9 mouse cellular contexts compared by ENCODE assay signal in the genomic region with DNA sequence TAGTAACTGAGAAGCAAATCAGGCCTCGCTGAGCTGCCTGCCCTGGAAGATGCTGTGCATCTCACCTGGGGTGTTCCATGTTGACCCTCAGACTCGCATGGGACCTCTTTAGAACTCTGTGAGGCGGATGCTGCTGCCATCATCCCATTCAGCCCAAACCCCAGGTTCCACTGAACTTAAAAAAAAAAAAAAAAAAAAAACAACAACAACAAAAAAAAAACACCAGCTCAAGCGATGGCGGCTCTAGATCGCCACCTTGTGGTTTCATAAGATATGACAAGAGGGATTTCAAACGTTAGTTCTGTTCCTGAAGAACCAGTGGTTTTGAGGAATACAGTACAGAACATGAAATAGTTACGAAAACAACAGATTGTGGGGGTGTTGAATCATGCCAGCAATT. TPM values are rescaled to one million over a fixed set of nuclear protein-coding genes. Genes with fewer than 3 reads are reported as not detected.
DNase-seq lines count a peak whose midpoint lies in the region; ATAC-seq lines count a peak whose summit lies in the region.
"Had no signal": no experiment of that assay in that cellular context is flagged by ENCODE, and none has a peak within 500 bp of the region (broad histone marks: within the 10 kb centered on the region; RNA-seq: fewer than 3 reads in every experiment).

No protein-coding gene starts in this region.

- DNase-seq in heart, postnatal 4 days = peak; percentile 29
- no peak for DNase-seq in heart, embryonic 10.5 days (ENCODE audit: low spot score)
- DNase-seq in urinary bladder, postnatal 25 days (ENCODE audit: low spot score) = peak; percentile 10
- no peak for DNase-seq in urinary bladder, postnatal 10 days (ENCODE audit: low spot score)
- DNase-seq in embryo, embryonic 11 days = peak; percentile 47
- DNase-seq in liver, embryonic 13.5 days = peak; percentile 32
- peak; percentile 47 for DNase-seq in thymus, postnatal 4 days

- H3K9ac ChIP-seq in liver, embryonic 13.5 days = no peak overlapping the region
- H3K9ac ChIP-seq in heart, embryonic 11.5 days (ENCODE audit: low read depth, low read length) = no peak overlapping the region
- H3K9ac ChIP-seq: neural tube, embryonic 13.5 days had no signal

- H3K9me3 ChIP-seq in heart, embryonic 10.5 days = no peaks in the 10 kb centered on the region
- no peaks in the 10 kb centered on the region for H3K9me3 ChIP-seq in liver, embryonic 13.5 days (replicated peaks)
- no peaks in the 10 kb centered on the region for H3K9me3 ChIP-seq in heart, embryonic 11.5 days (replicated peaks; ENCODE audit: control insufficient read depth, low read length)
- H3K9me3 ChIP-seq: neural tube, embryonic 13.5 days had no signal

- no peaks in the 10 kb centered on the region for H3K27me3 ChIP-seq in heart, embryonic 10.5 days (ENCODE audit: insufficient read depth, poor library complexity, severe bottlenecking)
- H3K27me3 ChIP-seq in liver, embryonic 13.5 days = no peaks in the 10 kb centered on the region
- no peaks in the 10 kb centered on the region for H3K27me3 ChIP-seq in heart, embryonic 11.5 days (ENCODE audit: control insufficient read depth, insufficient read depth, low read length)
- H3K27me3 ChIP-seq: neural tube, embryonic 13.5 days had no signal

- no peaks in the 10 kb centered on the region for H3K4me1 ChIP-seq in heart, embryonic 10.5 days
- H3K4me1 ChIP-seq in liver, embryonic 13.5 days (replicated peaks) = peaks cover 60% of the 10 kb centered on the region
- H3K4me1 ChIP-seq in heart, embryonic 11.5 days (ENCODE audit: control insufficient read depth, insufficient read depth, low read length) = no peaks in the 10 kb centered on the region
- H3K4me1 ChIP-seq: neural tube, embryonic 13.5 days had no signal

- no peak overlapping the region for H3K27ac ChIP-seq in heart, embryonic 10.5 days
- H3K27ac ChIP-seq in liver, embryonic 13.5 days = peak overlapping the region; percentile 77
- H3K27ac ChIP-seq in heart, embryonic 11.5 days (ENCODE audit: low read depth, low read length) = no peak overlapping the region
- H3K27ac ChIP-seq: neural tube, embryonic 13.5 days had no signal

- H3K36me3 ChIP-seq in heart, embryonic 10.5 days = no peaks in the 10 kb centered on the region
- H3K36me3 ChIP-seq in liver, embryonic 13.5 days = no peaks in the 10 kb centered on the region
- H3K36me3 ChIP-seq in heart, embryonic 11.5 days (ENCODE audit: control insufficient read depth, insufficient read depth, low read length) = no peaks in the 10 kb centered on the region
- H3K36me3 ChIP-seq: neural tube, embryonic 13.5 days had no signal

- no peak overlapping the region for H3K4me3 ChIP-seq in heart, embryonic 10.5 days
- no peak overlapping the region for H3K4me3 ChIP-seq in liver, embryonic 13.5 days (replicated peaks)
- no peak overlapping the region for H3K4me3 ChIP-seq in heart, embryonic 11.5 days (ENCODE audit: low read depth, low read length)
- H3K4me3 ChIP-seq: neural tube, embryonic 13.5 days had no signal

- ATAC-seq in liver, embryonic 13.5 days (ENCODE audit: low read depth) = no peak
- ATAC-seq in heart, embryonic 11.5 days (replicated peaks; ENCODE audit: insufficient number of reproducible peaks, low FRiP score, low TSS enrichment) = no peak

- H3K4me2 ChIP-seq in liver, embryonic 13.5 days = peak overlapping the region; percentile 39; the same call in 1 of the 2 replicates
- H3K4me2 ChIP-seq in heart, embryonic 11.5 days = no peak overlapping the region
- H3K4me2 ChIP-seq: neural tube, embryonic 13.5 days had no signal

- WGBS in heart, embryonic 10.5 days = 26% methylated on average over 8 of the region's 8 CpGs
- WGBS in liver, embryonic 13.5 days (ENCODE audit: insufficient replicate concordance) = 15% methylated on average over 8 of the region's 8 CpGs
- WGBS in heart, embryonic 11.5 days (ENCODE audit: insufficient replicate concordance) = 26% methylated on average over 8 of the region's 8 CpGs

RNA-seq across cellular contexts. Expression of a gene that starts 22.2 kb away (rescaled TPM):
- under 1 TPM in 1 of 2 experiments, not detected in 1; 0.09 TPM for total RNA-seq in heart, postnatal 4 days (2021)
- 0.64 and 0.92 TPM in 2 replicates for polyA plus RNA-seq in heart, embryonic 10.5 days (2016; fragmentation: Nextera tagmentation; extraction: Ambion mirVana)
- polyA plus RNA-seq in liver, embryonic 13.5 days (2015; fragmentation: Nextera tagmentation; extraction: Ambion mirVana) = 0.03 and 0.07 TPM in 2 replicates
- 0.13 and 0.19 TPM in 2 replicates for polyA plus RNA-seq in heart, embryonic 11.5 days (2014; fragmentation: Nextera tagmentation; extraction: Ambion mirVana)

RNA-seq across cellular contexts. Expression of a gene that starts 43.0 kb away (rescaled TPM):
- total RNA-seq in heart, postnatal 4 days (2021) = 10 to 100 TPM; 18.5 to 19.7 TPM
- polyA plus RNA-seq in heart, embryonic 10.5 days (2016; fragmentation: Nextera tagmentation; extraction: Ambion mirVana) = 10.2 and 13.0 TPM in 2 replicates
- polyA plus RNA-seq in liver, embryonic 13.5 days (2015; fragmentation: Nextera tagmentation; extraction: Ambion mirVana) = 7.5 and 8.2 TPM in 2 replicates
- 12.2 and 14.0 TPM in 2 replicates for polyA plus RNA-seq in heart, embryonic 11.5 days (2014; fragmentation: Nextera tagmentation; extraction: Ambion mirVana)

RNA-seq across cellular contexts. Expression of a gene that starts 43.3 kb away (rescaled TPM):
- 10 to 100 TPM in 1 of 2 experiments, 1 to 10 TPM in 1; 9.9 to 10.3 TPM for total RNA-seq in heart, postnatal 4 days (2021)
- 27.7 and 33.0 TPM in 2 replicates for polyA plus RNA-seq in heart, embryonic 10.5 days (2016; fragmentation: Nextera tagmentation; extraction: Ambion mirVana)
- polyA plus RNA-seq in liver, embryonic 13.5 days (2015; fragmentation: Nextera tagmentation; extraction: Ambion mirVana) = 13.2 and 14.4 TPM in 2 replicates
- polyA plus RNA-seq in heart, embryonic 11.5 days (2014; fragmentation: Nextera tagmentation; extraction: Ambion mirVana) = 27.4 and 27.7 TPM in 2 replicates

RNA-seq across cellular contexts. Expression of a gene that starts 56.5 kb away (rescaled TPM):
- total RNA-seq in heart, postnatal 4 days (2021) = 100 to 1,000 TPM; 168 to 174 TPM
- 205 and 222 TPM in 2 replicates for polyA plus RNA-seq in heart, embryonic 10.5 days (2016; fragmentation: Nextera tagmentation; extraction: Ambion mirVana)
- 120 and 165 TPM in 2 replicates for polyA plus RNA-seq in liver, embryonic 13.5 days (2015; fragmentation: Nextera tagmentation; extraction: Ambion mirVana)
- 136 and 148 TPM in 2 replicates for polyA plus RNA-seq in heart, embryonic 11.5 days (2014; fragmentation: Nextera tagmentation; extraction: Ambion mirVana)

Comparison
In these comparisons a context has a peak if more than half of its experiments do, and no peak if none do; other contexts are left out.
1. DNase-seq: peak in heart, postnatal 4 days (single experiment), urinary bladder, postnatal 25 days (single experiment), embryo, embryonic 11 days (single experiment), liver, embryonic 13.5 days (single experiment) and thymus, postnatal 4 days (single experiment); none in heart, embryonic 10.5 days (single experiment) and urinary bladder, postnatal 10 days (single experiment).